Mouse (Mus musculus) fat pad, adult 2 months (tissue): ENCODE results near the gene Ttc39a.

ENCODE experiments used
- DNase-seq: peaks from one replicate; pipeline ENCODE4 v3.0.0-alpha.2; 2011; ENCODE audit warnings: low read depth, low spot score; ENCODE audit errors: extremely low read depth

The Ttc39a gene

GRCm38 (mm10) chr4:109456821-109457220 lies 50.4 kb downstream of the Ttc39a start:
- no peak for DNase-seq

DNA sequence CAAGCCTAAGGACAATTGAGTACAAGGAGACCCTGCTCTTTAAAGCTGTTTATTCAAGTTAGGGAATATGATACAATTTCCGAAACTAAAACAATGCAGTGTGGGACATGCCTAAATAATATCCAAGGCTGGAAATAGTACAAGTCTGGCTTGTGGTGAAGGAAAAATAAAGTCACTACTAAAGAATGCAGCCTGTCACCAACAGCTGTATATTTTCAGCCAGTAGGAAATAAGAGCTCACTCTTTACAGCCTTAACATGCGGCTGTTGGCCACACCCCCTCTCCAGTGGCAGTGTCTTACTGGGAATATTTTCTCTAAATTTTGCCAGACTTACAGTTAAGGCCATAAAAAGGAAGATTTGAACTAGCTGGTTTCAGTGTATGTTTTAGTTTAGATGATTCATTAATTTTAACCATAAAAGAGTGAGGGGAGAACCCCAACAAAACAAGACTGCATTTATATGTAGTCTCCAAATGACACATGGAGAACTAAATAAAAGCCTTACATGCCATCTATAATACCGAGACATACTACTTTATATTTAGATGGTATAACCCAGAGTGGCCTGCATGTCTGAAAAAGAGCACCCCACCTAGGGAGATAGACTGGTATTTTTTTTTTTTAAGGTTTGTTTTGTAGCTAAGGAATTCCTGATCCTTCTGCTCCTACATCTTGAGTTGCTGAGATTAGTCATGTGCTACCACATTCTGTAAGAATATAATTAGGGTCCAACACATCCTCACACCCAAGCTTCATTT lies 54.2 kb downstream of the Ttc39a start:
- DNase-seq = no peak

- no peak for DNase-seq
Measured at GRCm38 (mm10) chr4:109463892-109464291, 57.5 kb downstream of the Ttc39a start.

- no peak for DNase-seq
Measured at GRCm38 (mm10) chr4:109467687-109468086, 61.3 kb downstream of the Ttc39a start.

- DNase-seq = no peak
Measured at GRCm38 (mm10) chr4:109471606-109472005, 65.2 kb downstream of the Ttc39a start.

GRCm38 (mm10) chr4:109472566-109472965 lies 66.1 kb downstream of the Ttc39a start:
- DNase-seq = no peak

DNA sequence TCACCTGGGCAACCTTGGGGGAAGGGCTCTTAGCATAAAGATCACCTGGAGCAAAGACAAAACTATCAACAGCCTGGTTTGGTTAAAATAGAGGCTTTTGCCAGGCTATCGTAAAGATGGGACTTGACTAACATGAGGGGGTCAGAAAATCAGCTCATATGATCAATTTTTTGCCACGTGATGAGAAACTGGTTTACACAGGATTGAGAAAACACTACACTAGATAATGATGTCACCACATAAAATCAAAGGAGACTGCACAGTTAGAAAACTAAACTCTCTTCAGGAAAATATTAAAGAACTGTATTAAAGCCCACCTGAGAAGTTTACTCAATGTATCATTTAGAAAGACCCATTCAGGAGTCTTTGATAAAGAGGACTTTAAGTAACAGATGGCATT lies 68.7 kb downstream of the Ttc39a start:
- no peak for DNase-seq

DNA sequence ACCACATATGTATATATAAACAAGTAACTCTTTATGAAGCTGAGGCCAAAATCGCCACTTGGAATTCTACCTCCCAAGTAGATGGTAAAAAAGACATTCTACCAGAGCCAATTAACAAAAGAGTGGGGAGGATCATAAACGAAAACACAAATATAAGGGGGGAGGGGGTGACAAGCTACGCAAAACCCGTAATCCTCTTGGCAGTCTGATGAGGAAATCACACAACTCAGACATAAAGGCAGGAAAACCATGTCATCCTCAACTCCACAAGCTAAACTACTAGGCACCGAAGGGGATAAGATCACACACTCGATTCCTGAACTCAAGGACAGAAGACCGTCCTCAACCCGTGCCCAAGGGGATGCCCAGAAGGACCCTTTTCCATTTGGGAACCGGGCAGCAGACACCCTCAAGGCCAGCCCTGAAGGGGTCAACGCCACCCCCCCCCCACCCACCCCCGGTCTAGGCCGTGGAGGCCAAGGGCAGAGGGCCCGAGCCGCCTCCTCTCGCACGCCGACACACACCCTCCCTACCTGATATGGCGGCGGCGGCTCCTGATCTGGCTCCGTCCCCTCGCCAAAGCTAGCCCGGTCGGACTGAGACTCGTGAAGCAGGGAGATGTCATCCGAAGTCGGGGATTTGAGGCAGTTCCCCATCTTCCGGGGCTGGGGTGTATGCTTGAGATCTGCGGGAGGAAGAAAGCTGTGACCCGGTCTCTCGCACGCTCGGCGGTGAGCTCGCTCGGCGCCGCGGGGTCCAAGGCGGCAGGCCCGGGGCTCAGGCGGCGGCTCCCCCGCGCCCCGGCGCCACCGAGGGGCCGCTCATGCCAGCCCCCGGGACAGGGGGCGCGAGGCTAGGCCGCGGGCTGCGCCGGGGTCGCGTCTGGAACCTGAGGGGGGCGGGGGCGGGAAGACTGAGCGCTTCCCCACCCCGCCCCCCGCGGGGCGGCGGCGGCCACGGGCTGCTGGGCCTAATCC lies 69.4 kb downstream of the Ttc39a start:
- no peak for DNase-seq

- no peak for DNase-seq
Measured at GRCm38 (mm10) chr4:109476554-109477014, 70.2 kb downstream of the Ttc39a start.

GRCm38 (mm10) chr4:109477454-109477853 lies 71.0 kb downstream of the Ttc39a start:
- no peak for DNase-seq

- DNase-seq = no peak
Measured at GRCm38 (mm10) chr4:109481424-109481823, 75.0 kb downstream of the Ttc39a start.

GRCm38 (mm10) chr4:109482701-109483100 lies 76.3 kb downstream of the Ttc39a start:
- DNase-seq = no peak

- peak; percentile 59 for DNase-seq
Measured at GRCm38 (mm10) chr4:109484621-109485020, 78.2 kb downstream of the Ttc39a start, which contains the start of gene Rnf11. Rnf11 (minus strand) TSS chr4:109484728.

GRCm38 (mm10) chr4:109488812-109489211 lies 82.4 kb downstream of the Ttc39a start:
- no peak for DNase-seq

GRCm38 (mm10) chr4:109493581-109493980 lies 87.2 kb downstream of the Ttc39a start:
- no peak for DNase-seq
